Mouse (Mus musculus): ENCODE measurements around the gene Rab11fip4.

Rab11fip4 gene

GRCm38 (mm10) chr11:79590664-79591590, at the start of gene Rab11fip4:
Rab11fip4 (plus strand) TSS chr11:79591212.
- peak; percentile 77 for DNase-seq

GRCm38 (mm10) chr11:79552622-79553021, 38.4 kb upstream of the Rab11fip4 start:
- no peak for DNase-seq

GRCm38 (mm10) chr11:79560536-79560935, 30.5 kb upstream of the Rab11fip4 start:
- no peak for DNase-seq

GRCm38 (mm10) chr11:79563493-79563892, 27.5 kb upstream of the Rab11fip4 start:
- DNase-seq: no peak

GRCm38 (mm10) chr11:79566947-79567346, 24.1 kb upstream of the Rab11fip4 start:
- DNase-seq: no peak

GRCm38 (mm10) chr11:79568197-79568911, 22.7 kb upstream of the Rab11fip4 start:
- no peak for DNase-seq

- DNase-seq: no peak
Observed at GRCm38 (mm10) chr11:79570319-79570718, 20.7 kb upstream of the Rab11fip4 start.

GRCm38 (mm10) chr11:79573836-79574235, 17.2 kb upstream of the Rab11fip4 start:
- DNase-seq: no peak

GRCm38 (mm10) chr11:79575383-79576073, 15.5 kb upstream of the Rab11fip4 start:
- no peak for DNase-seq

- peak; percentile 66 for DNase-seq
Observed at GRCm38 (mm10) chr11:79577741-79578140, 13.3 kb upstream of the Rab11fip4 start.

GRCm38 (mm10) chr11:79580660-79581059, 10.4 kb upstream of the Rab11fip4 start:
- DNase-seq: no peak

GRCm38 (mm10) chr11:79581257-79581656, 9.8 kb upstream of the Rab11fip4 start:
- DNase-seq: no peak

GRCm38 (mm10) chr11:79584191-79584590, 6.8 kb upstream of the Rab11fip4 start:
- DNase-seq: peak; percentile 73

GRCm38 (mm10) chr11:79589317-79590075, 1.5 kb upstream of the Rab11fip4 start:
- peak; percentile 61 for DNase-seq

GRCm38 (mm10) chr11:79591591-79591975, 571 bp downstream of the Rab11fip4 start:
- peak; percentile 75 for DNase-seq

- no peak for DNase-seq
Observed at GRCm38 (mm10) chr11:79593495-79593894, 2.5 kb downstream of the Rab11fip4 start.

GRCm38 (mm10) chr11:79610454-79610853, 19.4 kb downstream of the Rab11fip4 start:
- peak; percentile 52 for DNase-seq

- DNase-seq: peak; percentile 61
Observed at GRCm38 (mm10) chr11:79611011-79611666, 20.1 kb downstream of the Rab11fip4 start.

GRCm38 (mm10) chr11:79612046-79612600, 21.1 kb downstream of the Rab11fip4 start:
- no peak for DNase-seq

- DNase-seq: no peak
Observed at GRCm38 (mm10) chr11:79613084-79613483, 22.1 kb downstream of the Rab11fip4 start.

GRCm38 (mm10) chr11:79613711-79614110, 22.7 kb downstream of the Rab11fip4 start:
- no peak for DNase-seq

- DNase-seq: no peak
Observed at GRCm38 (mm10) chr11:79614880-79615279, 23.9 kb downstream of the Rab11fip4 start.
